Mouse (Mus musculus) layer of hippocampus, adult 8-10 months (tissue): ENCODE data around the gene Gemin5. TPM values are rescaled to one million over a fixed set of nuclear protein-coding genes. Genes with fewer than 3 reads are reported as not detected.

Experiments used
- total RNA-seq, 4 experiments: library from RNA; stranded (reverse); gene quantifications; 2 replicates each; pipeline ENCODE4 v1.2.4; 2022

Gemin5 gene
- total RNA-seq, 4 experiments from 2014 or later, result 19.6 to 23.5 (median 20.0) TPM

Other genes with a start within 250 kb of the Gemin5 start
- gene Larp1, start 159.5 kb downstream of the Gemin5 start, total RNA-seq, result 10 to 100 TPM; 91.6 to 96.7 (median 94.3) TPM
- gene Gm12248, start 75.4 kb downstream of the Gemin5 start, total RNA-seq, result not detected
- gene Cnot8, start 64.4 kb downstream of the Gemin5 start, total RNA-seq, result 10 to 100 TPM; 54.0 to 57.5 (median 55.3) TPM
- 10 to 100 TPM; 30.8 to 33.8 (median 32.8) TPM for gene Mrpl22, start 3.1 kb upstream of the Gemin5 start, total RNA-seq
- 1 to 10 TPM; 2.4 to 5.5 (median 3.6) TPM for gene Igtp, start 31.0 kb upstream of the Gemin5 start, total RNA-seq
- gene Irgm2, start 31.1 kb upstream of the Gemin5 start, total RNA-seq, result 1 to 10 TPM; 2.3 to 4.6 (median 3.1) TPM
- not detected for gene 4930438A08Rik, start 106.3 kb upstream of the Gemin5 start, total RNA-seq
- 10 to 100 TPM; 28.5 to 36.1 (median 32.3) TPM for gene Zfp692, start 138.5 kb upstream of the Gemin5 start, total RNA-seq
- gene Zfp672, start 161.8 kb upstream of the Gemin5 start, total RNA-seq, result 10 to 100 TPM; 39.8 to 56.6 (median 45.4) TPM
- 10 to 100 TPM; 37.3 to 57.0 (median 44.8) TPM for gene Sh3bp5l, start 162.2 kb upstream of the Gemin5 start, total RNA-seq
- under 1 TPM in 1 of 4 experiments, not detected in 3; 0.29 TPM for gene Lypd8, start 210.5 kb upstream of the Gemin5 start, total RNA-seq